Mouse (Mus musculus): ENCODE data around the gene Ak4. TPM values are rescaled to one million over a fixed set of nuclear protein-coding genes. Genes with fewer than 3 reads are reported as not detected.
"Not testable (repeated sequence)": the region's sequence is repeated elsewhere in the genome, so short reads cannot be mapped to it uniquely, and the experiment has no call there.

Gene Ak4
- 1 to 10 TPM; 1.1 to 1.9 TPM for total RNA-seq (2021)
- long read RNA-seq, experiment 1, partial matches to known transcripts: 0 of 1 reads
- long read RNA-seq, experiment 1, other reads (novel, unspliced or antisense): 1 of 1 reads
- long read RNA-seq, experiment 2, partial matches to known transcripts: 0 of 2 reads
- long read RNA-seq, experiment 2, other reads (novel, unspliced or antisense): 2 of 2 reads

DNA sequence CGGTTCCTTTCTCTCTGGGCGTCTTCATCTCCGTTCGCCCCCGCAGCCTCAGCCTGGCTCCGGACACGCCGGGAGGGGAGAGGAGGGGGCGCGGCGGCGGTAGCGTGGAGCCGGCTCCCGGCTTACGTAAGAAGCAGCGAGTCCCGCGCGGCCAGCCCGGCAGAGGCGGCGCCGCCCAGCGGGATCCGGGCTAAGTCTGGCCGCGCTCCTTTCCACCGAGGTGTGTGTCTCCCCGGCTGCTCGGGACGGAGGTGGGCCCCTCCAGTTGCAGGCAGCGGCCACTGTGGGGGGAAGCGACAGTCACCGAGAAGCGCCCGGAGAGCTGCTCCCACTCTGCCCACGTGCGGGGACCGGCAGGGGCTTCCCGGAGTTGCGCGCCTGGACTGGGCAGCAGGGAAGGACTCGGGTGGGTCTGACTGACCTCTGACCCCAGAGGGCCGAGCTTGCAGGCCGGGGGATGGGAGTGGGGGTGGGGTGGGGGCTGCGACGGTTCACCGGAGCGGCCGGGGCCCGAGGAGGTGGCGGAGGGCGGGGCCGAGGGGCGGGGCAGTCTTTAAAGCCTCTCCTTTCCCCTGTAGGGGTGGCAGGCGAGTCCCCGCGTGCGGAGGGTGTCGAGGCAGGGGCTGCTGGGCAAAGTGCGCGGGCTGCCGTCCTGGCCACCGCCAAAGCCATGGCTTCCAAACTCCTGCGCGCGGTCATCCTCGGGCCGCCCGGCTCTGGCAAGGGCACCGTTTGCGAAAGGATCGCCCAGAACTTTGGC is at the start of gene Ak4:
TSS of gene Ak4 (plus strand) at position 127 of the 760 bp plus-strand sequence.
- DNase-seq: peak; percentile 31 to 38
- intact Hi-C loops (cut with DNase I): no loop called here

DNA sequence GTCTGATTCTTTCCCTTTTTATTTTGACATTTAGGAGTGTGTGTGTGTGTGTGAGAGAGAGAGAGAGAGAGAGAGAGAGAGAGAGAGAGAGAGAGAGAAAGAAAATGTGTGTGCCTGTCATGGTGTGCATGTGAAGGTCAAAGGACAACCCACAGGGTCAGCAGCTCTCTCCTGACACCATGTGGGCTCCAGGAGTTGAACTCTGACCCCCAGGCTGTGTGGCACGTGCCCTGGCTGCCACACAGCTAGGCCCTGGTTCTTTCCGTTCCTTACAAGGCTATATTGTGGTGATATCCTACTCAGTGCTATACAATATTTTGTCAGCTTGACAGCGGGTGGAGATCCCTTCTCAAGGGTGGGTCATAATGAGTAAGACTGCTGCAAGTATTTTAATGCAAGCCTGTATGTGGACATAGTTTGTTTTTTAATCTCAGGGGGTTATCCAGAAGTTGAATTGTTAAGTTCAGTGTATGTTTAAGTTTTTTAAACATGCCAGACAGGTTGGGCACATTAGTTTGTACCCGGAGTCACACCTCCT is 49.3 kb upstream of the Ak4 start:
- no peak for DNase-seq
- intact Hi-C loops (cut with DNase I): loop anchor here (2.0 to 5.0 kb wide), 2 partner anchors 203 to 373 kb away; no protein-coding TSS in a partner anchor

DNA sequence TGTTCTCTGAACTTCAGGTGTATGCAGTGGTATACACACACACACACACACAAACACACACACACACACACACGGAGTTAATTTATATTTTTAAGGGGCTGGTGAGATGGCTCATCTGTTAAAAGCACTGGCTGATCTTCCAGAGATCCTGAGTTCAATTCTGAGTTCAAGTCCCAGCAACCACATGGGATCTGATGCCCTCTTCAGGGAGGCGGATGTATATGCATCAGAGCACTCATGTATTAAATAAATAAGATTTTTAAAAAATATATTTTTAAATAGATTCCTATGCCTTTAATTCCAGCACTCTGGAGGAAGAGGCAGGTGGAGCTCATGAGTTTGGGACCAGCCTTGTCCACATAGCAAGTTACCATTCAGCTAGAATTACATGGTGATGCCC is 46.8 kb upstream of the Ak4 start:
- no peak for DNase-seq

DNA sequence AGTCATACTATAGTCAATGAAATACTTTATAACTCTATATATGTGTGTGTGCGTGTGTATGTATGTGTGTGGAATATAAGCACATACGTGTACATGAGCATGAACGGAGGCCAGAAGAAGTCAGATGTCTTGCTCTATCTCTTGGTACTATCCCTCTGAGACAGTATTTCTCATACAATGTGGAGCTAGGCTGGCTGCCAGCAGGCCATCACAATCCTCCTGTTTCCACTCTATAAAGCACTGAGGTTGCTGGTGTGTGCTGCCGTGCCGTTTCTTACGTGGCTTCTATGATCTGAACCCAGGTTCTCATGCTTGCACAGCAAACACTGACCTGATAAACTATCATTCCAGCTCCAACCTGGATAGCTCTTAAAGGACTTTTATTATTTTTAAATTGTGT is 46.3 kb upstream of the Ak4 start:
- no peak for DNase-seq
- intact Hi-C loops (cut with DNase I): no loop called here

More for the DNA sequence above, 46.8 kb upstream of the Ak4 start:
- intact Hi-C loops (cut with DNase I): no loop called here

DNA sequence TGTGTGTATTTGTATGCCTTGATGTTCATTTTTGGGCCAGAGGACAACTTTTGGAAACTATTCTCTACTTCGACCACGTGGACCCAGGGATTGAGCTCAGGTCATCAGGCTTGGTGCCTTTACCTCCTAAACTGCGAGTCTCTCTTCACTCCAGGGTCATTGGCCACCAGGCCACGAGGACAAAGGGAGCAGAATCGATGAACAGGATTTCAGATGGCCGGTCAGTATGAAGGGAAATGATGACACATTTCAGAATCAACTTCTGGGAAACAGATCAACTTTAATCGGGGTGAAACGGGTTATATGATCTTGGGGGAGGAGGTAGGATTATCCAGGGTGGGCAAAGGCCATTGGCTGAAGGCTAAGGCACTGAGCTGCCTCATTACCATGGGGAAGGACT is 45.0 kb upstream of the Ak4 start:
- intact Hi-C loops (cut with DNase I): no loop called here
- no peak for DNase-seq

DNA sequence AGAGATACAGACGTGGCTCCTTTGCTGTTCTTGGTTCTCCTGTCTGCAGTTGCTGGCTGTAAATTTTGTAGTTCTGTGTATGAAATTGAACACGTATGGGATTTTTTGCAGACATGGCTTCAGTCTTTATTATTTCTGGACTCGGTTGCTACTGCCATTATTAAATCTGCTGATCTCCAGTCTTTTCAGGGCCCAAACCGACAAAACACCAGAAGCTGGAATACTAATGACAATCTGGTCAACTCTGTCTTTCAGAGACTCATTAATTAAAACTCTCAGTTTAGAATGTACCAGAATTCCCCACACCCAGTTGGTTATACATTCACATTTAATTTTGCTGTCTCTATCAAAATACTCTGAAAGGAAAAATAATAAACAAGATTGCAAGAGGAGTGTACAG is 42.2 kb upstream of the Ak4 start:
- no peak for DNase-seq
- intact Hi-C loops (cut with DNase I): no loop called here

DNA sequence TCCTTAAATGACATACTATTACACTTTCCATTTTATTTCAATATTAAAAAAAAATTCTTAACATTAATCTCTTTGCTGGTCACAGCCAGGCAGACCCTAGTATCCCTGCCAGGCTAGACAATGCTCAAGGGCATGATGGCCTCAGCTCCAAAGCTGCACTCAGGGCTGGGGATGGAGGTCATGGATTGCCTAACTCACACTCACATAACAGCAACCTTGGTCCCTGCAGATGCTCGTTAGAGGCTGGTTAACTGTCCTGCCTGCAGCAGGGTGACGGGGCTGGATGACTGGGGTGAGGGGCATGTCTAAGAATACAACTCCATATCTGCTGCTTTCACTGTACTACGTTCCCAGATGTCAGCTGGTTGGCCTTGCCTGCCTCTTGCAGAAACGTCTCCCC is 40.8 kb upstream of the Ak4 start:
- DNase-seq: no peak
- intact Hi-C loops (cut with DNase I): no loop called here

DNA sequence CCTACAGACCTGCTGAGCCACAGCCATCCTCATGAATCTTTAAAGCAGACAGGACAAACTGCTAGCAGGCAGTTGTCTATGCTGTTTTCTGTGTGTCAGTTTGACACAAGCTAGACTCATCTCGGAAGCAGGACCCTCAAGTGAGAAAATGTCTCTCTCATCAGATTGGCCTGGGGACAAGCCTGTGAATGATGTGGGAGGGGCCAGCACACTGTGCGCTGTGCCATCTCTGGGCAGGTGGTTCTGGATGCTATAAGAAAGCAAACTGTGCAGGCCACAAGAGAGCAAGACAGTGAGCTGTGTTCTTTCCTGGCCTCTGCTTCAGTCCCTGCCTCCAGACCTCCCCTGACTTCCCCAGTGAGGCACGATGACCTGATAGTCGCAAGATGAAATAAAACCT is 40.3 kb upstream of the Ak4 start:
- DNase-seq: no peak
- intact Hi-C loops (cut with DNase I): no loop called here

DNA sequence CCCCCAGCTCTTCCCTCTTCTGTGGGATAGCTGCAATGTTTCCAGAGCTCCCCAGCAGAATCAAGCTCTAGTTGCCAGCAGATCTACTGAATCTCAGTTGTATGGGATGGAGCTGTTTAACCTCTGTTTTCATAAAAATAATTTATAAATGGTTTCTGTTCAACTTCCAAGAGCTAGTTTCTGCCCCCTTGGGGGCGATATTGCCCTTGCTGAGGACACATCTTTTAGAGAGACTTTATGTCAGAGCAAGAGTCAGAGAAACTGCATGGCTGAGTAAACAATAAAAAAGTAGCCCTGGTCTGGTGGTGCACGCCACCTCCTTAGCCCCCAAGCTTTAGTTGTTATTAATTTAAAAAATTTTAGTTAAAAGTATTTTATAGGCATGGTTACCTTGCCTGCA is 34.1 kb upstream of the Ak4 start:
- intact Hi-C loops (cut with DNase I): loop anchor here (2.0 kb wide), 1 partner anchor 74 kb away; no protein-coding TSS in a partner anchor
- no peak for DNase-seq

DNA sequence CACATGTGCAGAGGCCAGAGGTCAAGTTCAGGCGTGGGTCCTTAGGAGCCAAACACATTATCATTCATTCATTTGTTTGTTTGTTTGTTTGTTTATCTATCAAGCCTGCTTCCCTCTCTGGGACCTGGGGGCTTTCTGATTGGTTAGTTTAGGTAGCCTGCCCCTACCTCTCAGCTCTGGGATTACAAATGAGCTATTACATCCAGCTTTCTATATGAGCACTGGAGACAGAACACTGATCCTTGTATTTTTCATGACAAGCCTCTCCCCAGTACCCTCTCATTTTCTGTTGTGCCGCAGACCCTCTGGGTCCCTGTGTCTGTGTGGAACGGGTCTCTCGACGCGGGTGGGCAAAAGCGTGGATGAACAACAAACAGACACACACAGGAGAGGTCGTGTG is 30.8 kb upstream of the Ak4 start:
- DNase-seq: no peak
- intact Hi-C loops (cut with DNase I): no loop called here

DNA sequence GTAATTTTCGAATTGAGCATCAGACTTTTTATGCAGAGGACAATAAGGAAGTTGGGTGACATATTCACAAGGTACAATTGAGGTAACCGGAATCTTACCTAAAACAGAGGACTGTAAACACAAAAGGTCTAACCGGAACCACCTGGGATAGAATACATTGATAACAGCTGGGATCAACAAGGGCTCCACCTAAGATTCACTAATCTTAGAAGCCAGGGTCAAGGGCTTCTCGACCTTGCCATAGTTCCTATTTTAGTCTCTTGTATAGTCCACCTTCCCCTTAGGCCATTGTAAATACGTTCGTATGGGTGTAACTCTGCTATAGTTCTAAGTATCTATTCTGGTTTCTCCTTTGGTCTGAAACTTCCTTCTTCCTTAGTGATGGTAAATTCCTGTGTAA is 30.4 kb upstream of the Ak4 start:
- intact Hi-C loops (cut with DNase I): not testable (repeated sequence)

DNA sequence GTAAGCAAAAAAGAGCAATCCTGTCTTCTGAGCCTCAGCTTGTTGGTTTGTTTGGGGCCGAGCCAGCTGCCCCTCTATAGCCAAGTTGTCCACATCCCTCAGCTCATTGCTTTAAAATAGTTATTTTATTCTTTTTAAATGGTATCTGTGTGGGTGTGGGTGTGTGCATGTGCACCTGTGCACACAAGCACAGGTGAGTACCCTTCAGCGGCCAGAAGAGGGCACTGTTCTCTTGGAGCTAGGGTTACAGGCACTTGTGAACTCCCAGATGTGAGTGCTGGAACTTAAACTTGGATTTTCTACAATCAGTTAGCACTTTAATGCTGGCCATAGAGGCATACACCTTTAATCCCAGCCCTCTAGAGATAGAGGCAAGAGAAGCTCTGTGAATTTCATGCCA is 26.8 kb upstream of the Ak4 start:
- peak in 1 of 2 experiments; percentile 18 for DNase-seq
- intact Hi-C loops (cut with DNase I): loop anchor here (2.0 to 5.0 kb wide), 2 partner anchors 65 to 610 kb away; no protein-coding TSS in a partner anchor

More for the DNA sequence above, 30.4 kb upstream of the Ak4 start:
- DNase-seq: not testable (repeated sequence)

DNA sequence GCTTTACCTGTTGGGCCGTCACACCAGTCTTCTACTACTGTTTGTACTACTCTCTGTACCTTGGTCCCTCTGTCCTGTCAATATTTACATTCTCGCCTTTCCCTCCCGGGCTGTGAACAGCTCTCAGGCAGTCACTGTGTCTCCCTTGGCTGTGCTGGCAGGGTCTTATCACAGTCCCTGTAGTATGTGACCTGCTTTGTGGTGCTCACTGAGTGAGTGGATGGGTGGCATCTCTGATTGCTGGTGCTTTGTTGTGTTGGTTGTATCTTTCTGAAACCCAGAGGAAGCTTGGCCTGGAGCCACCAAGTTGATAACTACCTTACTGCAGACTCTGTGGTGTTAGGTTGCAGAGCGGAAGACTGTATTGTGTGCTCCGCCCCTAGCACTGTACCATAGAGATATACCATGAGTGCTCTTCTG is 25.8 kb upstream of the Ak4 start:
- DNase-seq: no peak
- intact Hi-C loops (cut with DNase I): loop anchor here (2.0 to 5.0 kb wide), 2 partner anchors 63 to 609 kb away; no protein-coding TSS in a partner anchor

DNA sequence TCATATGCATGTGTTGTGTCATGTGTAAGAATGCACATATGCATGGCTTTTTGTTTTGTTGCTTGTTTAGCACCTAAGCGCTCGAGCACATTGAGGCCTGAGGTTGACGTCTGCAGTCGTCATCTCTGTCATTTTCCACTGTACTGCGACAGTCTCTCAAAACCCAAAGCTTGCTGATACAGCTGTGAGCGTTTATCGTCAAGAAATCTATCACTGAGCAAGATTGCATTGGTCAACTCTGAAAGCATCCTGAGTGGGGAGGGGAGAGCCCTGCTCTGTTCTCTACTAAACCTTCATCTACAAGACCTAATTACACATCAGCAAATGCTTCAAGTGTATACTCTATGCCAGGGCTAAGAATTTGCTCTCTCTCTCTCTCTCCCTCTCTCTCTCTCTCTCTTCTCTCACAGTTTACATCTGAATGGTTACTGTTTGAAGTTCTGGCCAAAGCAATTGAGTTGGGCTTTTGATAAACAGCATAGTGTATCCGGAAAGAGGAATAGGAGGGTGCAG is 24.0 kb upstream of the Ak4 start:
- no peak for DNase-seq
- intact Hi-C loops (cut with DNase I): no loop called here

DNA sequence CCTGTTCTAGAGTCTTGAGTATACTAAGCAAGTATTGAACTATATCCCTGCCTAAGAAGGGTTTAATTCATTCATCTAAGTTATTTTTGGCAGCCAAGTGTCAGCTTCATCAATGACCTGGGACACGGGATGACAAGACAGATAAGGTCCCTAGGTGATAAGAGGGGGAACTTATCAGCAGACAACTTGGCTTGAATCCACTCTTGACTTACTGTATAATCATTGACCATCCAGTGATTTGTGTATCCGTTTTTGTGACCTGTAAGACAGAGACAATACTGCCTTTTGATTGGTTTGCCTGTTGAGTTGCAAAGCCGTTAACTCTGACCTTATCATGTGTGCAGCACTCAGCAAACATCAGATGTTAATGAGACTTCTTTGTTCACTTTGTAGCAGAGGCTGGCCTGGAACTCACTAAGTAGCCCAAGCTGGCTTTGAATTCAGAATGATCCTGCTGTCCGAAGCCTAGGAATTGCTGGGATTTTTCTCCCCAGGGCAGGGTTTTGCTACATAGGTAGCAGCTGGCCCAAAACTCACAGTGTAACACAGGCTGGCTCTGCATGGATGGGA is 19.0 kb upstream of the Ak4 start:
- DNase-seq: no peak
- intact Hi-C loops (cut with DNase I): no loop called here

DNA sequence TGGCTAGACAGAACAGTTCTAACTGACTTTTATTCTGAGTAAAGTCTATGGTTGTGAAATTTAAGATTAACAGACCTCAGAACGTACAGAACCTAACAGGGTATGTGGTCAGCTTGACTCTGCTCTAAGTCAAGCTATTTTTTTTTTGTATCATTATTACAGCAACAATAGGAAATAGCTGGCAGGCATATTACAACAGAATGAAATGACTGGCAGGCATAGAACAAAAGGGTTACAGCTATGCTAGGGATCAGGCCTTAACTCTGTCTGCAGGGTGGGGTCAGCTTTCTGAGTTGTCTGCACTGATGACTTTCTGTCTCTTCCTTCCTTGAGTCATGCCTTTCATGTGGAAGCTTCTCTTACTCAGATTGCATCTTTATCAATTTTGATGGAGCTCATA is 17.1 kb upstream of the Ak4 start:
- DNase-seq: no peak
- intact Hi-C loops (cut with DNase I): no loop called here

DNA sequence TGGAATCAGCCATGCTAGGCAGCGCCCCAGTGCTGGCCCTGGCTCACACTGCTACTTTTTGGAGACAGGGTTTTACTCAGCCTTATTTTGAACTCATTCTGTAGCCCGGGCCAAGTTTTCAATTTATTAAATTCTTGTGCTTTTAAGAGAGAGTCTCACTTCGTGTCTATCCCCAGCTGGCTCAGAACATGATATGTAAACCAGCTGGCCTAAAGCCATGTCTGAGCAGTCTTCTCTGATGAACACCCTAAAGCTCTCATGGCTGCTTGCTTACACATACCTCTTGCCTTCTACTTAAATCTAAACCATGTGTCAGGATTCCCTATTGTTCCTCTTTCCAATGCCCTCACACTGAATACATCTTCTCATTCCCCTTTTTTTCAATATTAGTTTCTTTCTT is 14.2 kb upstream of the Ak4 start:
- intact Hi-C loops (cut with DNase I): no loop called here
- DNase-seq: no peak

DNA sequence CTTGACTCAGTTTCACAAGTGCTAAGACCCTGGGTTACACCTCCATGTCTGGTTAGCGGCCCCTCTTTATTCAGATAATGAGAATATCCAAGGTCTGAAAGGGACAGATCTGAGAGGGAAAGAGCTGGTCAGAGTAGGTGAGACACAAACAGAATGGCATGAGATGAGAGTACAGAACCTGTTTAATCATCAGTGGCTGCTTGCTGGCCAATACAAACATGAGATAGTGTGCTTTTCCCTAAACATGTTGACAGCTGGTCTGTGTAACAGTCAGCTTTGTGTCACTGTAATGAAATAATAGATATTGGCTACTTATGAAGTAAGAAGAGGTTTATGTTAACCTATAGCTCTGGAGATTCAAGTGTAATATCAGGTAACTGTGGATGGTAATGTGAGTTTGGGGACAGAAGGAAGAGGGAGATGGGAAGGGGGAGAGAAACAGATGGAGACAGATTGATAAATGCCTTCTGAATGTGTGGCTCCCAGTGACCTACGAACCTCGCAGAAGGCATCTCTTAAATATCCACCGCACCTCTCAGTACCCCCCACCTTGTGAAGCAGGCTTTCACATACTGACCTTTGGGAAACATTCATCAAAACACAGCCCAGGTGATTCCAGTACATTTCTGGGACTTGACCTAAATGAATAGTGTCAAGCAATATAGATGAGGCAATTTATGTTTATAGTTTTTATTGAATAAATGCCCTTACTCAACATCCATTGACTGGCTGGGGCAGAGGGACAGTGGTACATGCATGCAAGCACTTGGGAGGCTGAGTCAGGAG is 12.5 kb upstream of the Ak4 start:
- intact Hi-C loops (cut with DNase I): no loop called here

DNA sequence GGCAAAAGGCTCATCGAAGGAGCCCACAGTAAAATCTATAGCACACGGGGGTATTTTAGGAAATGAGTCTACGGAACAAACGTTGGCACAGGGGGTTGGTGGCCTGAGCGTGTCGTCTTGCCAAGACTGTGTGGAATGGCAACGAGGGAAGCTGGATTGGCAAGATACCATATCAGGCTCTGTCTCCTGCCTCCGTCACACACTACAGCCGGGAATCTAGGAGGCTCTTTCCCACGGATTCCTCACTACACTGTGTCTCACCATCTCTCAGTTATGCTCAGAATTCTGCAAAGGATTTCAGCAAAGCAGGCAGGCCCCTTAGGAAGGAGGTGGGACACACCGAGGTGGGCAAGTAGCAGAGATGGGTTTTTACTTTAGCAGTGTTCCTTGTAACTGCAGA is 2.1 kb upstream of the Ak4 start:
- intact Hi-C loops (cut with DNase I): no loop called here
- no peak for DNase-seq

More for the DNA sequence above, 12.5 kb upstream of the Ak4 start:
- no peak for DNase-seq
